Mouse (Mus musculus): Measurements from ENCODE around the gene Pdcd5. TPM values are rescaled to one million over a fixed set of nuclear protein-coding genes. Genes with fewer than 3 reads are reported as not detected.

Pdcd5 gene
- total RNA-seq, 2 experiments from 2014 or later, result 96.1 to 103 TPM

- peak; percentile 51 for DNase-seq
Observed at GRCm38 (mm10) chr7:35646317-35647081, 822 bp downstream of the Pdcd5 start.

GRCm38 (mm10) chr7:35640072-35640471 lies 7.2 kb downstream of the Pdcd5 start:
- DNase-seq, result no peak

- DNase-seq, result no peak
Observed at GRCm38 (mm10) chr7:35636874-35637273, 10.4 kb downstream of the Pdcd5 start.

- peak; percentile 38 for DNase-seq
Observed at GRCm38 (mm10) chr7:35636229-35636628, 11.1 kb downstream of the Pdcd5 start.

- peak; percentile 29 for DNase-seq
Observed at GRCm38 (mm10) chr7:35628496-35628895, 18.8 kb downstream of the Pdcd5 start.

GRCm38 (mm10) chr7:35627371-35627770 lies 19.9 kb downstream of the Pdcd5 start:
- no peak for DNase-seq

GRCm38 (mm10) chr7:35626038-35626437 lies 21.3 kb downstream of the Pdcd5 start:
- DNase-seq, result no peak

GRCm38 (mm10) chr7:35622626-35623025 lies 24.7 kb downstream of the Pdcd5 start:
- peak; percentile 8 for DNase-seq

- no peak for DNase-seq
Observed at GRCm38 (mm10) chr7:35617513-35617912, 29.8 kb downstream of the Pdcd5 start.

- no peak for DNase-seq
Observed at GRCm38 (mm10) chr7:35609245-35609644, 38.1 kb downstream of the Pdcd5 start.

GRCm38 (mm10) chr7:35606816-35607215 lies 40.5 kb downstream of the Pdcd5 start:
- DNase-seq, result no peak

GRCm38 (mm10) chr7:35602766-35603165 lies 44.6 kb downstream of the Pdcd5 start:
- no peak for DNase-seq

- no peak for DNase-seq
Observed at GRCm38 (mm10) chr7:35601106-35601505, 46.2 kb downstream of the Pdcd5 start.

- no peak for DNase-seq
Observed at GRCm38 (mm10) chr7:35600031-35600430, 47.3 kb downstream of the Pdcd5 start.

- no peak for DNase-seq
Observed at GRCm38 (mm10) chr7:35599492-35599891, 47.8 kb downstream of the Pdcd5 start.

- no peak for DNase-seq
Observed at GRCm38 (mm10) chr7:35594311-35594710, 53.0 kb downstream of the Pdcd5 start.

Other genes with a start within 250 kb of the Pdcd5 start
- gene Slc7a9, start 198.7 kb downstream of the Pdcd5 start, total RNA-seq (2021), result not detected
- under 1 TPM; 0.30 to 0.33 TPM for gene Tdrd12, start 109.8 kb downstream of the Pdcd5 start, total RNA-seq (2021)
- gene Nudt19, start 91.2 kb downstream of the Pdcd5 start, total RNA-seq (2021), result 10 to 100 TPM; 54.1 to 64.3 TPM
- under 1 TPM; 0.51 to 0.88 TPM for gene Rgs9bp, start 61.9 kb downstream of the Pdcd5 start, total RNA-seq (2021)
- 10 to 100 TPM; 30.1 to 35.3 TPM for gene Ankrd27, start 61.3 kb downstream of the Pdcd5 start, total RNA-seq (2021)
- gene Dpy19l3, start 106.9 kb upstream of the Pdcd5 start, total RNA-seq (2021), result 10 to 100 TPM; 39.5 to 39.8 TPM
- gene Zfp507, start 155.5 kb upstream of the Pdcd5 start, total RNA-seq (2021), result 10 to 100 TPM; 23.8 to 26.7 TPM

All from adrenal gland, postnatal 10 days (tissue).